Mouse (Mus musculus) forebrain, embryonic 13.5 days (tissue): ENCODE measurements around the gene Smad3. TPM values are rescaled to one million over a fixed set of nuclear protein-coding genes. Genes with fewer than 3 reads are reported as not detected.
A peak's percentile ranks its signal among the peaks of the same experiment; 100 is the strongest.

Experiments
- ATAC-seq: fragments of 200-750 bp; cut with Nextera tagmentation; 2 replicates; pipeline ENCODE4 v1.8.0; 2017
- H3K27ac ChIP-seq: fragments of 300-500 bp; sonication (generic); 2 replicates; pipeline ENCODE4 v1.5.1; 2015; ENCODE audit warnings: inconsistent platforms, mild to moderate bottlenecking, moderate library complexity
- H3K27me3 ChIP-seq: fragments of 300-500 bp; sonication (generic); 2 replicates; pipeline ENCODE4 v1.6.1; 2015; ENCODE audit warnings: mild to moderate bottlenecking, inconsistent platforms
- H3K36me3 ChIP-seq: fragments of 300-500 bp; sonication (generic); 2 replicates; pipeline ENCODE4 v1.6.1; 2015; ENCODE audit warnings: mild to moderate bottlenecking, inconsistent platforms; ENCODE audit not compliant: poor library complexity, severe bottlenecking
- H3K4me1 ChIP-seq: fragments of 300-500 bp; sonication (generic); 2 replicates; pipeline ENCODE4 v1.6.1; 2015; ENCODE audit warnings: inconsistent platforms
- H3K4me2 ChIP-seq: fragments of 300-500 bp; sonication (generic); 2 replicates; pipeline ENCODE4 v1.6.1; 2015; ENCODE audit warnings: inconsistent platforms, mild to moderate bottlenecking, moderate library complexity
- H3K4me3 ChIP-seq: fragments of 300-500 bp; sonication (generic); 2 replicates; pipeline ENCODE4 v1.5.1; 2015; ENCODE audit warnings: mild to moderate bottlenecking, inconsistent platforms
- H3K9ac ChIP-seq: fragments of 300-500 bp; sonication (generic); 2 replicates; pipeline ENCODE4 v1.6.1; 2015; ENCODE audit warnings: mild to moderate bottlenecking, inconsistent platforms
- H3K9me3 ChIP-seq: fragments of 300-500 bp; sonication (generic); replicated peaks from 2 replicates; pipeline ENCODE4 v1.6.1; 2016; ENCODE audit warnings: inconsistent platforms
- WGBS: fragments of 180-500 bp; shearing (Covaris S2); methylation state at CpG from one replicate; pipeline ENCODE4 v1.1.7; 2015; 5-methylcytosine and 5-hydroxymethylcytosine counted together
- polyA plus RNA-seq: library from polyadenylated mRNA; unstranded; fragments of >200 nt; fragmentation: Nextera tagmentation; extraction: Ambion mirVana; gene quantifications from 2 replicates; pipeline ENCODE4 v1.2.1, GENCODE M21; 2015

Smad3 gene
- polyA plus RNA-seq, 1 experiment from 2014 or later = 9.9 TPM

- peaks cover 77% of the 10 kb centered on the region for H3K4me1 ChIP-seq
- peak overlapping the region; percentile 16; the same call in 1 of the 2 replicates for H3K9ac ChIP-seq
- no peaks in the 10 kb centered on the region for H3K27me3 ChIP-seq
- no peak overlapping the region for H3K4me3 ChIP-seq
- 82% methylated on average over 8 of the region's 8 CpGs for WGBS
- no peaks in the 10 kb centered on the region for H3K36me3 ChIP-seq
- H3K4me2 ChIP-seq = 0 out of 2 replicates have a peak overlapping the region, but pooled peaks have one; percentile 99
- no peaks in the 10 kb centered on the region for H3K9me3 ChIP-seq
- no peak overlapping the region for H3K27ac ChIP-seq
- ATAC-seq = no peak
These were observed 4.4 kb downstream of the Smad3 start for GRCm38 (mm10) chr9:63753359-63753758.

- H3K4me2 ChIP-seq = no peak overlapping the region
- no peaks in the 10 kb centered on the region for H3K27me3 ChIP-seq
- H3K9me3 ChIP-seq = no peaks in the 10 kb centered on the region
- H3K4me3 ChIP-seq = no peak overlapping the region
- ATAC-seq = no peak
- H3K4me1 ChIP-seq = peaks cover 81% of the 10 kb centered on the region
- H3K9ac ChIP-seq = no peak overlapping the region
- 82% methylated on average over 7 of the region's 7 CpGs for WGBS
- no peak overlapping the region for H3K27ac ChIP-seq
- no peaks in the 10 kb centered on the region for H3K36me3 ChIP-seq
These were observed 5.2 kb downstream of the Smad3 start for GRCm38 (mm10) chr9:63752576-63752975.

- Histone ChIP-seq H3K27ac (no peak overlapping the region), H3K4me2 (no peak overlapping the region), H3K27me3 (no peaks in the 10 kb centered on the region), H3K9me3 (no peaks in the 10 kb centered on the region), H3K4me1 (peaks cover 79% of the 10 kb centered on the region), H3K9ac (no peak overlapping the region), H3K36me3 (no peaks in the 10 kb centered on the region), H3K4me3 (no peak overlapping the region)
- no peak for ATAC-seq
- WGBS = 80% methylated on average over 4 of the region's 4 CpGs
These were observed 6.5 kb downstream of the Smad3 start for GRCm38 (mm10) chr9:63751325-63751724.

GRCm38 (mm10) chr9:63750360-63750974 lies 7.3 kb downstream of the Smad3 start:
- WGBS = 14% methylated on average over 10 of the region's 10 CpGs
- no peak overlapping the region for H3K9ac ChIP-seq
- no peaks in the 10 kb centered on the region for H3K27me3 ChIP-seq
- H3K36me3 ChIP-seq = no peaks in the 10 kb centered on the region
- no peak for ATAC-seq
- H3K4me2 ChIP-seq = peak overlapping the region; percentile 17
- H3K4me1 ChIP-seq = peaks cover 74% of the 10 kb centered on the region
- no peaks in the 10 kb centered on the region for H3K9me3 ChIP-seq
- no peak overlapping the region for H3K27ac ChIP-seq
- no peak overlapping the region for H3K4me3 ChIP-seq

DNA sequence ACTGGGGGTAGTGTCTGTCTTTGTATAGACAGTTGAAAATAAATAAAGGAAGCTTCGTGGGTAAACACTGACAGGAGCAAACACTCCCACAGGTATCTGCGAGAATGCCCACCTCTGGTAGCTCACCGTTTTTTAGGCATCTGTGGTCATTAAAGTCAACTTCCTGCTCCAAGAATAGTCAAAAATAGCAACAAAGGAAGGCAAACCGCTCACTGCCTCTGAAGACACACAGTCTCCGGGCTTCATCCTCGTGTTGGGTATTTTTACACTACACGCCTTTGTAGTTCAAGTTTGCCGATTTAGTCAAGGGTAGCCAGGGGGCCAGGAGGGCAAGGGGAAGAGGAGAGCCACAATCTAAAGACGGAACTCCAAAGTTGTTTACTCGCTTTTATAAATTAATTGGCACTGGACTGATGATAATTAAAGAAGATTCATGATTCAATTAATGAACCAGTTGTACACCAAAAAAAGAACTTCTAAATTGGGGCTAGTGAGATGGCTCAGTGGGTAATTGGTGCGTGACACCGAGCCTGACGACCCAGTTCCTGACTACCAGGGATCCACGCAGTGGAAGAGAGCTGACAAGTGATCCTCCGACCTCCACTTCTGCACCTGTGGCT lies 8.4 kb downstream of the Smad3 start:
- Histone ChIP-seq H3K27me3 (no peaks in the 10 kb centered on the region), H3K9ac (no peak overlapping the region), H3K36me3 (no peaks in the 10 kb centered on the region), H3K4me1 (peaks cover 64% of the 10 kb centered on the region), H3K4me3 (no peak overlapping the region), H3K27ac (no peak overlapping the region), H3K9me3 (no peaks in the 10 kb centered on the region), H3K4me2 (no peak overlapping the region)
- WGBS = 44% methylated on average over 15 of the region's 15 CpGs
- ATAC-seq = no peak

DNA sequence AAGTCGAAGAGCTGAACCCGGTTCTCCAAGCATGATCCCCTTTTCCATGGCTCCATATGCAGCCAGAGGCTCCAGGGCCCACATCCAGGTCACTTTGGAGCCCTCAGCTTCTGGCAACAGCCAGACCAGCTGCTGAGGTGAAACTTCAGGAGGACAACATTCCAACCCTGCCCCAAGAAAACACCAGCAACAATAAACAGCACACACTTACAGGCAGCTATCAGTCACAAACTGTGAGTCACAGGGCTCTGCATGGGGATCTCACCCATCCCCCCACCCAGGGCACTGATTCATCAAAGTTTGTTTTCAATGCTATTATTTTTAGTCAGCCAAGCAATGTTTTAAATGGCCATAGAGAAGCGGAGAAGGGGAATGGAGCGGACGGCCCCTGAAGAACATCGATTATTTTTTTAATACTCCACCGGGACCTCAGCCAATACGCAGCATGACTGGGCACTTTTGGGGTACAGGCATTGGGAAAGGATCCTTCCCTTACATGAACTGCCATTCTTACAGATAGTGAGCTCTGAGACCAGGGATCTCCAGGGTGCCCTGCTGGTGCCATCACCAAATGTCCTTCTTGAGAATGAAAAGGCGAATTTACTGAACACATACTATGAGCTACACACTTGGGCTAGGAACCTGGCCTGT lies 10.0 kb downstream of the Smad3 start:
- Histone ChIP-seq H3K4me1 (peaks cover 60% of the 10 kb centered on the region), H3K36me3 (no peaks in the 10 kb centered on the region), H3K9ac (no peak overlapping the region)

DNA sequence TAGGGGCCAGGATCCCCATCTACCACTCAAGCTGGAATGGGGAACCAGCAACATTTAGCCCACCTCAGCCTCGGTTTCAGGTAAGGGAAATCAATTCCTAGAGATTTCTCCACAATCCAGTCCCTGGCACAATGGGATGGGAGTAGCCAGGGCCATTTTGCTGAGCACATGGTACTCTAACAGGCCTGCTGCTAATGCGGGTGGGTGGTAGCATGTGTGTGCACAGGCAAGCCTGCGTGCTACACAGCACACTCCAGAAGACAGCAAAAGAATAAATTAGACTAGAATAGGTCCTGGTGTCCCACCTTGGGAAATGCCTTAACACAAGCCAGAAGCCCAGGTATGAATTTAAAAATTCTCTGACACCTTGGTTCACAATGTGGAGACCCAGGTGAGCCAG lies 10.8 kb downstream of the Smad3 start:
- peaks cover 68% of the 10 kb centered on the region for H3K4me1 ChIP-seq
- H3K9ac ChIP-seq = no peak overlapping the region
- no peak for ATAC-seq
- 88% methylated on average over 3 of the region's 3 CpGs for WGBS
- H3K4me3 ChIP-seq = no peak overlapping the region
- no peak overlapping the region for H3K27ac ChIP-seq
- no peaks in the 10 kb centered on the region for H3K9me3 ChIP-seq
- H3K27me3 ChIP-seq = no peaks in the 10 kb centered on the region
- no peak overlapping the region for H3K4me2 ChIP-seq
- H3K36me3 ChIP-seq = no peaks in the 10 kb centered on the region

More for the DNA sequence above, 10.0 kb downstream of the Smad3 start:
- Histone ChIP-seq H3K4me2 (no peak overlapping the region), H3K9me3 (no peaks in the 10 kb centered on the region), H3K27me3 (no peaks in the 10 kb centered on the region), H3K4me3 (no peak overlapping the region), H3K27ac (no peak overlapping the region)
- 60% methylated on average over 9 of the region's 9 CpGs for WGBS
- no peak for ATAC-seq

GRCm38 (mm10) chr9:63745821-63746632 lies 11.8 kb downstream of the Smad3 start:
- no peak for ATAC-seq
- H3K36me3 ChIP-seq = no peaks in the 10 kb centered on the region
- no peak overlapping the region for H3K4me2 ChIP-seq
- no peak overlapping the region for H3K4me3 ChIP-seq
- no peaks in the 10 kb centered on the region for H3K27me3 ChIP-seq
- H3K4me1 ChIP-seq = peaks cover 64% of the 10 kb centered on the region
- no peaks in the 10 kb centered on the region for H3K9me3 ChIP-seq
- 77% methylated on average over 19 of the region's 19 CpGs for WGBS
- H3K27ac ChIP-seq = no peak overlapping the region
- no peak overlapping the region for H3K9ac ChIP-seq

DNA sequence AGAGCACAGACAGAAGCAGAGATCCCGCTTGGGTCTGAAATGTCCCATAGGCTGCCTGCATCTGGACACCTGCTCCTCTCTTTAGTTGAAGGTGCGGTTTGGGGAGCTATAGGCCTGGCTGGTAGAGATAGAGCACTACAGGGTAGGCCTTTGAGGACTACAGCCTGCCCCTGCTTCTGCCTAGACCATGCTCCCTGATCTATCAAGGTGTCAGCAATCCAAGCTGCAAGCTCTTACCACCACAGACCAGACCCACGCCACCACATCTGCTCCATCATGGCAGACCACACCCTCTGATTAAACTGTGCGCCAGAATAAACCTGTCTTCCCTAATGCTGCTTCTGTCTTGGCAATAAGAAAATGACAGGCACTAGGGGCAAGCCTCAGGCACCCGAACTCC lies 13.2 kb downstream of the Smad3 start:
- H3K4me1 ChIP-seq = peaks cover 50% of the 10 kb centered on the region
- no peak overlapping the region for H3K4me3 ChIP-seq
- H3K4me2 ChIP-seq = no peak overlapping the region
- 96% methylated on average over 5 of the region's 5 CpGs for WGBS
- H3K9me3 ChIP-seq = no peaks in the 10 kb centered on the region
- H3K27ac ChIP-seq = no peak overlapping the region
- no peaks in the 10 kb centered on the region for H3K36me3 ChIP-seq
- no peak for ATAC-seq
- no peak overlapping the region for H3K9ac ChIP-seq
- no peaks in the 10 kb centered on the region for H3K27me3 ChIP-seq

DNA sequence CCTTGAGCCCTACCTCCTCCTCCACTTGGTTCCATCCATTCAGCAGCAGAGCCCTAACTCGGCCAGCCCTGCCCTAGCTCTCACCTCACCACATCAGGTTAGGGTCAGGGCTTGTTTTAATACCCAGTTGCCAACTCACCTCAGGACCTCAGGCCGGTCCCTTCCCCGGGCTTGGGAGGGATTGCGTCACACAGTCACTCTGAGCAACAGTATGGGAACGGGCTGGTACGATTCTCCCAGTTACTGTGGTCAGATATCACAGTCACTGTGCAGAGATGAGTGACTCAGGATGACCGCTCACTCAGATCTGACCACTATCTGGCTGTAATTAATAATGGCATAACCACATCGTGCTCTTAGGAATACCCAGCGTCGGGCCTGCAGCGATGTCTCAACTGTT lies 14.0 kb downstream of the Smad3 start:
- 90% methylated on average over 11 of the region's 11 CpGs for WGBS
- no peak overlapping the region for H3K4me3 ChIP-seq
- no peaks in the 10 kb centered on the region for H3K36me3 ChIP-seq
- H3K9me3 ChIP-seq = no peaks in the 10 kb centered on the region
- H3K9ac ChIP-seq = no peak overlapping the region
- H3K4me1 ChIP-seq = peaks cover 42% of the 10 kb centered on the region
- no peak overlapping the region for H3K27ac ChIP-seq
- H3K27me3 ChIP-seq = no peaks in the 10 kb centered on the region
- ATAC-seq = no peak
- no peak overlapping the region for H3K4me2 ChIP-seq

GRCm38 (mm10) chr9:63742887-63743660 lies 14.7 kb downstream of the Smad3 start:
- Histone ChIP-seq H3K36me3 (no peaks in the 10 kb centered on the region), H3K4me1 (peaks cover 39% of the 10 kb centered on the region), H3K9me3 (no peaks in the 10 kb centered on the region), H3K27ac (no peak overlapping the region), H3K4me2 (no peak overlapping the region), H3K4me3 (no peak overlapping the region), H3K27me3 (no peaks in the 10 kb centered on the region), H3K9ac (0 out of 2 replicates have a peak overlapping the region, but pooled peaks have one; percentile 21)
- no peak for ATAC-seq
- WGBS = 46% methylated on average over 13 of the region's 13 CpGs
